Mouse (Mus musculus) cerebellum, adult 2 months (tissue): ENCODE results near the gene Gid8. TPM values are rescaled to one million over a fixed set of nuclear protein-coding genes. Genes with fewer than 3 reads are reported as not detected.

Source experiments
- DNase-seq, 2 experiments: peaks; one replicate each; pipeline ENCODE4 v3.0.0; 2021
- H3K27ac ChIP-seq: fragments of 200-500 bp; 2 replicates; pipeline ENCODE4 v1.5.1; 2012; ENCODE audit warnings: low read length, control low read depth, inconsistent platforms; ENCODE audit not compliant: insufficient read depth
- H3K27me3 ChIP-seq: fragments of 200-500 bp; 2 replicates; pipeline ENCODE4 v1.6.1; 2012; ENCODE audit warnings: inconsistent platforms, mild to moderate bottlenecking, low read length, moderate library complexity; ENCODE audit not compliant: control insufficient read depth, insufficient read depth
- H3K4me1 ChIP-seq: fragments of 200-500 bp; 2 replicates; pipeline ENCODE4 v1.6.1; 2011; ENCODE audit warnings: low read length; ENCODE audit not compliant: control insufficient read depth, insufficient read depth
- H3K4me3 ChIP-seq: fragments of 200-500 bp; replicated peaks from 2 replicates; pipeline ENCODE3; 2011; ENCODE audit warnings: mild to moderate bottlenecking, low read depth, low read length, control low read depth; ENCODE audit not compliant: insufficient read depth
- CTCF ChIP-seq: fragments of 200-500 bp; IDR thresholded peaks from 2 replicates; pipeline ENCODE4 v1.5.1; 2011; ENCODE audit warnings: low read depth, mild to moderate bottlenecking, control low read depth, low read length, moderate library complexity, borderline replicate concordance; ENCODE audit not compliant: insufficient read depth
- POLR2A ChIP-seq: fragments of 200-500 bp; IDR thresholded peaks from 2 replicates; pipeline ENCODE4 v1.6.1; 2011; ENCODE audit warnings: low read length, control low read depth, borderline replicate concordance; ENCODE audit not compliant: insufficient read depth
- WGBS: fragments of 180-500 bp; shearing (Covaris S2); methylation state at CpG from one replicate; pipeline ENCODE4 v1.1.7; 2018; 5-methylcytosine and 5-hydroxymethylcytosine counted together
- polyA plus RNA-seq: library from polyadenylated mRNA; depleted of rRNA; stranded (reverse); fragments of >200 nt; gene quantifications from 2 replicates; pipeline ENCODE4 v1.2.3, GENCODE M21; 2012; rRNA removed

The Gid8 gene
- polyA plus RNA-seq, 1 experiment, result 65.4 TPM

- WGBS, result 71% methylated on average over 7 of the region's 7 CpGs
- no peak for DNase-seq
- Histone ChIP-seq H3K4me1 (peaks cover 8% of the 10 kb centered on the region), H3K27ac (no peak overlapping the region), H3K4me3 (no peak overlapping the region), H3K27me3 (no peaks in the 10 kb centered on the region)
- no peak for TF ChIP-seq POLR2A
- TF ChIP-seq CTCF, result no peak
These were observed 55.8 kb downstream of the Gid8 start for GRCm38 (mm10) chr2:180765713-180766112.

Other genes with a start within 250 kb of the Gid8 start
- 0.79 and 1.3 TPM in 2 replicates for gene Ntsr1, start 210.1 kb upstream of the Gid8 start, polyA plus RNA-seq
- gene Mrgbp, start 128.8 kb upstream of the Gid8 start, polyA plus RNA-seq, result 32.2 and 34.6 TPM in 2 replicates
- 54.2 and 56.1 TPM in 2 replicates for gene Ogfr, start 120.9 kb upstream of the Gid8 start, polyA plus RNA-seq
- gene Col9a3, start 112.3 kb upstream of the Gid8 start, polyA plus RNA-seq, result 38.8 and 50.4 TPM in 2 replicates
- gene Tcfl5, start 67.4 kb upstream of the Gid8 start, polyA plus RNA-seq, result 0.11 and 0.24 TPM in 2 replicates
- 36.2 and 37.9 TPM in 2 replicates for gene Dido1, start 118 bp upstream of the Gid8 start, polyA plus RNA-seq
- gene Slc17a9, start 15.1 kb downstream of the Gid8 start, polyA plus RNA-seq, result 0.70 and 1.2 TPM in 2 replicates
- gene Bhlhe23, start 66.8 kb downstream of the Gid8 start, polyA plus RNA-seq, result 0.06 TPM in 1 of 2 replicates, not detected in the other
- gene Ythdf1, start 210.8 kb downstream of the Gid8 start, polyA plus RNA-seq, result 52.3 and 59.7 TPM in 2 replicates
- gene Birc7, start 218.9 kb downstream of the Gid8 start, polyA plus RNA-seq, result 1.0 TPM in 2 replicates
- 64.1 and 75.2 TPM in 2 replicates for gene Nkain4, start 244.6 kb downstream of the Gid8 start, polyA plus RNA-seq